Mouse (Mus musculus) lung, postnatal 25 days (tissue): ENCODE results near the gene Fam173a.
"Not testable (repeated sequence)": the region's sequence is repeated elsewhere in the genome, so short reads cannot be mapped to it uniquely, and the experiment has no call there.

Experiments
- DNase-seq: peaks from one replicate; pipeline ENCODE4 v3.0.0; 2022; ENCODE audit warnings: low spot score

Gene Fam173a

DNA sequence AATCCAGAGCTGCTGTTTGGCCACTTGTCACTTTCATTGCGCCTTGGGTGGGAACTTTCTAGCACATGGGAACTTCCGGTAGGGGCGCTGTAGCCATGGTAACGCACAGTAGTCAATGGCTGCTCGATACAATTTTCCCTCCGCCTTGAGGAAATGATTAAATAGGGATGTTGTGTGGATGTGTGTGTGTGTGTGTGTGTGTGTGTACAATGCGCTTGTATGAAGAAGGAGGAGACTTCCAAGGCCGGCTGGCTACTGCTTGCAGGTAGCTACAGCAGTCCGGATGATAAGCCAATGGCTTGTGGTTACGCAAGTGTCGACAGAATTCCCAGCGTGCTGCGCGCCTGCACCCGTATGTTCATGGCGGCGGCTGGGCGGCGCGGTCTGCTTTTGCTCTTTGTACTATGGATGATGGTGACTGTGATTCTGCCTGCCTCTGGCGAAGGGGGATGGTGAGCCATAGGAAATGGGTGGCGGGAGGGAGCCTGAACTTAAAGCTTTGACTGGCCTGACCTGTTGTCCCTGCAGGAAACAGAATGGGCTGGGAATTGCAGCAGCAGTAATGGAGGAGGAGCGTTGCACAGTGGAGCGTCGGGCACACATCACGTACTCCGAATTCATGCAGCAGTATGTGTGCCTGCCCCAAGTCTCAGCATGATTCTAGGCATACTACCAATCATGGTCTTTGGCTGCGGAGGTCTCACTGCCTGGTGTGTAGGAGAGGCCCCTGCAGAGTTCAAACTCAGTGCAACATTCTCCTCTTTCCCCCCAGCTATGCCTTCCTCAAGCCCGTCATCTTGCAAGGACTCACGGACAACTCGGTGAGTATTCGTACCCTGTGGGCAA lies 36.2 kb upstream of the Fam173a start, which contains the start of gene Jmjd8:
Gene Jmjd8 (plus strand): TSS at position 156 of the 846 bp plus-strand sequence.
- peak; percentile 73 for DNase-seq

DNA sequence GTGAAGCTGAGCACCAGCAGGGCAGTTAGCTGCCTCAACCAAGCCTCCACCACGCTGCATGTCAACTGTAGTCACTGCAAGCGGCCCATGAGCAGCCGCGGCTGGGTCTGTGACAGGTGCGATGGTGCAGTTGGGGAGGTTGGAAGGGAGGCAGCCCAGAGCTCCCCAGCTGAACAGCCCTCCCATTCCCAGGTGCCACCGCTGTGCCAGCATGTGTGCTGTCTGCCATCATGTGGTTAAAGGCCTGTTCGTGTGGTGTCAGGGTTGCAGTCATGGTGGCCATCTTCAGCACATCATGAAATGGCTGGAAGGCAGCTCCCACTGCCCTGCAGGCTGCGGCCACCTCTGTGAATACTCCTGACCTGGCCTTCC lies 35.5 kb upstream of the Fam173a start:
- DNase-seq: no peak

- no peak for DNase-seq
These were observed 35.0 kb upstream of the Fam173a start for GRCm38 (mm10) chr17:25827546-25828222.

- no peak for DNase-seq
These were observed 34.3 kb upstream of the Fam173a start for GRCm38 (mm10) chr17:25827011-25827410.

GRCm38 (mm10) chr17:25825984-25826570 lies 33.4 kb upstream of the Fam173a start:
- no peak for DNase-seq

DNA sequence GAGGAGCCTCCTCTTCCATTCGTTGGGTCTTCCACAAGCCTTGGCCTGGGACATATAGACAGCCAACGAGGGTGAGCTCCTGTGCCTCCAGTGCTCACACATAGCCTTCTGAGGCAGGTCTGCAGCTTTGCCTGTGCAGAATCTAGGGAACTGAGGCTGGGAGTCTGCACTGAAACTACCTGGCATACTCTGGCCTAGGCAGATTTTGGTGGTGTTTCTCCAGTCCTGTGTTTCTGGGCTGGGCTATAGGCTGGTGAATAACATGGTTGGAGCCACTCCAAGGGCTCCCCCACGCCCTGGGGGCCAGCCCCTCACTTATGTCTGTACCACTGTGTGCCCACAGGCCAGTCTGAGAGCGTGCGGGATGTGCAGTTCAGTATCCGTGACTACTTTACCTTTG lies 32.6 kb upstream of the Fam173a start:
- no peak for DNase-seq

- DNase-seq: no peak
These were observed 31.9 kb upstream of the Fam173a start for GRCm38 (mm10) chr17:25824362-25825142.

- DNase-seq: peak; percentile 82
These were observed 30.8 kb upstream of the Fam173a start, which contains the start of gene Wdr24 for GRCm38 (mm10) chr17:25823452-25823851. Gene Wdr24, plus strand, starts transcription at chr17:25823627.

DNA sequence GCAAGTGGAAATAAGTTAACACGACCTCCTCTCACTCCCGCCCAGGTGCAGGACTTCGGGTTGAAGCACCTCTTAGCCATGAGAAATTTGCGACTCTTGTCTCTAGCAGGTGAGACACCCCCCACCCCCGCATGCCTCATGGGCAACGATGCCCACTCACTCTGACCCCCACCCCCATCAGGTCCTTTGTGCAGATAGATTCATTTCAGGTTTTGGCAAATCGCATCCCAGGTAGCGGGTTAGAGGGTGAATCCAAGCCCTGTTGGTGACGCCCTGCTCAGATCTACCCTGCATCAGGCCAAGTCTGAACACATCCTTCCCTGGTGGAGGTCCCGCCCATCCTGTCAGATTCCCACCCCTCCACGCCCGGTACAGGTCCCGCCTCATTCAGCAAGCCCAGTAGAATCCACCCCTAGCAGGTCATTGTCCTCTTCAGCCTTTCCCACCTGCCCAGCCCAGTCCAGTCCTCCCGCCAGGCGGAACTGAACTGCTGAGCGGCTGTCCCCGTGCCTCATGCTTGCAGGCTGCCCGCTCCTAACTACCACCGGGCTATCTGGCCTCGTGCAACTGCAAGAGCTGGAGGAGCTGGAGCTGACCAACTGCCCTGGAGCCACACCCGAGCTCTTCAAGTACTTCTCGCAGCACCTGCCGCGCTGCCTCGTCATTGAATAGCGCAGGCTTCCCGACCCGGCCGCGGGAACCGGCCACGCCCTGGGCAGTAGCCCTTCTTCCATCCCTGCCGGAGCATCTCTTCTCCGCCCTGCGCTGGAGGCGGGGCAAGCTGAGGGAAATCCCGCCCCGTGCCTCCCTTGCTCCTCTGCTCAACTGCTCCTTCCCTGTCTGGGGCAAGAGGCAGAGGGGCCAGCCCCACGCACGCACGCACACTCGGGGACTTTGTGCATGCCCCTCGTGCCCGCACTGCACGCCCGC lies 26.4 kb upstream of the Fam173a start:
- DNase-seq: no peak

DNA sequence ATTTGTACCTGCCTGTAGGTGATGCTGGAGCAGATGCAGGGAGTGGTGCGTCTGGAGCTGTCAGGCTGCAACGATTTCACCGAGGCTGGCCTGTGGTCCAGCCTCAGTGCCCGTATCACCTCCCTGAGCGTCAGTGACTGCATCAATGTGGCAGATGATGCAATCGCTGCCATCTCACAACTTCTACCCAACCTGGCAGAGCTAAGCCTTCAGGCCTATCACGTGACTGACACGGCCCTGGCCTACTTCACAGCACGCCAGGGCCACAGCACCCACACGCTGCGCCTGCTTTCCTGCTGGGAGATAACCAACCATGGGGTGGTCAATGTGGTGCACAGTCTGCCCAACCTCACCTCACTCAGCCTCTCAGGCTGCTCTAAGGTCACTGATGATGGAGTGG lies 25.0 kb upstream of the Fam173a start:
- no peak for DNase-seq

GRCm38 (mm10) chr17:25813471-25813870 lies 20.8 kb upstream of the Fam173a start:
- peak; percentile 68 for DNase-seq

GRCm38 (mm10) chr17:25810890-25811289 lies 18.2 kb upstream of the Fam173a start:
- no peak for DNase-seq

GRCm38 (mm10) chr17:25809606-25810340 lies 17.1 kb upstream of the Fam173a start:
- DNase-seq: no peak

GRCm38 (mm10) chr17:25808789-25809605 lies 16.3 kb upstream of the Fam173a start, which contains the start of gene Fbxl16:
Gene Fbxl16, plus strand, starts transcription at chr17:25809085.
- peak; percentile 45 for DNase-seq

GRCm38 (mm10) chr17:25808028-25808427 lies 15.3 kb upstream of the Fam173a start:
- no peak for DNase-seq

DNA sequence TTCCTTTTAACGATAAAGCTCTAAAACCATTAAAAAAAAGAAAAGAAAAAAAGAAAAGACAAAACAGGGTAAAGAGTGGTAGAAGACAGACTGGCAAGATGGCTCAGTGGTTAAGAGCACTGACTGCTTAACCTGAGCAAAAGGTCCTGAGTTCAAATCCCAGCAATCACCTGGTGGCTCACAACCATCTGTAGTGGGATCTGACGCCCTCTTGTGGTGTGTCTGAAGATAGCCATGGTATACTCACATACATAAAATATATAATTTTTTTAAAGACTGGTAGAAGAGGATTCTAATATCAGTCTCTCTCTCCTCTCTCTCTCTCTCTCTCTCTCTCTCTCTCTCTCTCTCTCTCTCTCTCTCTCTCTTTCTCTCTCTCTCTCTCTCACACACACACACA lies 14.8 kb upstream of the Fam173a start:
- DNase-seq: not testable (repeated sequence)

- DNase-seq: no peak
These were observed 13.8 kb upstream of the Fam173a start for GRCm38 (mm10) chr17:25806507-25806906.

- DNase-seq: no peak
These were observed 10.3 kb upstream of the Fam173a start for GRCm38 (mm10) chr17:25802825-25803517.

DNA sequence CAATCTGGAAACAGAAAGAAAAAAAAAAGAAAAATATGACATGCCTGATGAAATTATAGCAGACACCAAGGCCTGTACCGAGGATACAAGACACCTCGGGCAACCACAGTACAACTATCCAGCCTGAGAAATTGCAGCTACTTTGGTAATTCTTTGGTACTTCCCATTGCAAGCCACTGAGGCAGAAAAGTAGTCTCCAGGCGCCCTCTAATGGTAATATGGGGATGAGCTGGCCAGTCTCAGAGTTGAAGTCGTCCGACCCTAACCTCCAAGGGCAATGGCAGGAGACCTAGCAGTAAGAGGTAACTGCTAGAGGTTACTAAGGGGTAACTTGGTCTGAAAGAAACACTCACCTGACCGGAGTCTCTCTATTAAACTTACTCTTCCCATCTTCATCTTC lies 8.3 kb upstream of the Fam173a start:
- DNase-seq: peak; percentile 83
